Mouse (Mus musculus): ENCODE results near the gene Mast3.

Gene Mast3

DNA sequence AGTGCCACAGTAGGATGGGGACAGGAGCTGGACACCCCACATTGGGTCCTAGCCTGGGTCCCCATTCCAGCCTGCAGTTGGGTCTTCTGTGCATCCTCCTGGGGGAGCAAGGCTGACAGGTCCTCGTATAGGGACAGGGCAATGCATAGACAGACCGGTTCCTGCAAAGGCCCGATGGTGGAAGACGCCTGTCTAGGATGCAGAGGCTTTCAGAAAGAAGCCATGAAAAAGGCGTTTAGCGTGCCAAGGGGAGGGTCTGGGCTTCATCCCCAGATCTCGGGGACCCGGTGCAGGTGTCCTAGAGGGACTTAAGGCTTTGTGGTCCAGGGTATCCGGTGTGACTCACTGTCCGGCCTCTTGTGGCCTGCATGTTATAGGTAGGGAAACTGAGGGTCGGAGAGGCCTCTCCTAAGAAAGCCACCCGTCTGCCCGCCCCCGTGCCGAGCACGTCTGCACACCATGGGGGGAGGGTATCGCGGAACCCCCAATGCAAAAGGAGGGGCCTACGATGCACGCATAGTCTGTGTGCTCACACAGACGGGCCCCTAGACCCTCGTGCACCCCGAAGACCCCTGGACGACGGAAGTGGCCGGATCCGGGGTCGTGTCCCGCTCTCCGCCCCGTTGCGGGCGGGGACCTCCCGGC lies 28.9 kb downstream of the Mast3 start:
- no peak for DNase-seq

DNA sequence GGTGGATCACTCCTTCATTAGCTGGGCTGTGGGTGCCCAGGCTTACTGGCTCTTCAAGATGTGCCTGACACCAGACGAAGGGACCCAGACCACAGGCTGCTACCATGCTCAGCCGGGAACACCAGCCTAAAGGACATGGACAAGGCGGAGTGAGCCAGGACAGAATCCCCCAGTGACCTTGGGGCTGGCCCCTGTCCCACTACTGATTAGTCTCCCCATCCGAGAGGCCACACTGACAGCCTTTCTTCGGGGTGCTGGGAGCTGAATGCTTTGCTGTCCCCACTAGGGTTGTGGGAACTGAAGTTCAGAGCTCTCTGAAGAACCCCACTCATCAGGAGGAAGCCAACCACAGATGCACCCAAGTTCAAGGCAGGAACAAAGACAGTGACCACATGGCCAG lies 29.6 kb downstream of the Mast3 start:
- no peak for DNase-seq

DNA sequence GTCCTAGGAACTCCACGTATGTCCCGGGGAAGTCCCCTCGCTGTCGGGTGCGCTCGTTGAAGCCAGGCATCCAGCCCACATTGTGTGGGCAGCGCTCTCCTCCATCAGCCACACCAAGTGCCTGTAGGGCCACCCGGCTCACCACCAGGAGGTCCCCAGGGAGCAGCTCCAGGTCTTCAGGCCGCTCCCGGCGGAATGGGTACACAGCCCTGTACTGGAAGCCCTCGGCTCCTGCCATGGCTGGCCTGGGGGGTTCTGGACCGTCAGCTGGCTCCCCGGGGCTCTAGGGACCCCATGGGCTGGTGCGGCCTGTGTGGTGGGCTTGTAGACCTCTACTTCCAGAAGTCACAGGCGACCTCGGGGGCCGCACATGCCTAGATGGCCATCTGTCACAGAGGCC lies 30.1 kb downstream of the Mast3 start:
- no peak for DNase-seq

DNA sequence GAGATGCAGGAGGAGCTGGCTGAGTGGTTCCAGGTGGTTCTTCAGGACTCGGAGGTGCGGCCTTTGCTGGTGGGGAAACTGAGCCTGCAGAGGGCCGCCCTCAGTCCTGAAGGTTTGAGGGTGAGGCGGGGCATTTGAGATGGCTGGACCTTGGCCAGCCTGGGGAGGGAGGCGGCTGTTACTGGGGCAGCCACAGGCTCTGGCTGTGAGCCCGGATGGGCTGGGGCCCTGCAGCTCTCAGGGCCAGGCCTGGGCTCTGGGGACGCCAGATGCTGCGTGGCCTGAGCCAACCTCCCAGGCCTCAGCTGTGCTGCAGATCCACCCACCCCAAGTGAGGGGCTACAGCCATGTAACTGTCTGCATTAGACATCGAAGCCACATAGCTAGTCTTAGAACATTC lies 31.0 kb downstream of the Mast3 start:
- peak; percentile 85 for DNase-seq

DNA sequence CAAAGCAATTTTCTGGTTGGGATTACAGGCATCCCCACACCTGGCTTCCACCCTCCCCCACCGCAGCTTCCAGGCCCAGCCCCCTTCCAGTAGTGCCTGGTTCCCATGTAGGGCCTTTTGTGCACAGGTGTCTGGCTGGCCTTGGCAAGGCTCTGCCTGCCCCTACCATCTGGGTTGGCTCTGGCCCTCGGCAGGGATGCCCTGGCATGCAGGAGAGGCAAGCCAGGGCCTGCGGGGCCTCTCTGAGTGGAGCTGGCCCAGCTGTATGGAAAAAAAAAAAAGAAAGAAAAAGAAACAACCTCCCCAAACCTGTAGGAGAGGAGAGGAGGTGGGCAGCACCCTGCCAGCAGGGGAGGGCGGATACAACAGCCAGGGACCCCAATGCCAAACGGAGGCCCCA lies 31.4 kb downstream of the Mast3 start:
- peak; percentile 84 for DNase-seq

DNA sequence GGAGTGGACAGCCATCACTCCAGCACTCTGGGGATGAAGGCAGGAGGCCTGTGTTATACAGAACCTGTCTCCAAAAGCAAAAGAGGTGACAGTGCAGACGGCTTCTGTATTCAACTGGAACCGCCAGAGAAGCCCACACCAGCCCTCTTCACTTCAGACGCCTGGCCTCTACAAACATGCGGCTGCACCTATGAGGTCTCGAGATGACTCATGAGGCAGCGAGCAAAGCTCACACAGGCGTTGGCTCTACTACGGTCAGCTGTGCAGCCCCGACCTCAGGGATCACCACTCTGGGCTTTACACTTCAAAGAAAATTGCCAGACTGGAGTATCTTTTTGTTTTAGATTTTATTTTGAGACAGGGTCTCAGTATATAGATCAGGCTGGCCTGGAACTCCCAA lies 32.0 kb downstream of the Mast3 start:
- DNase-seq: no peak

DNA sequence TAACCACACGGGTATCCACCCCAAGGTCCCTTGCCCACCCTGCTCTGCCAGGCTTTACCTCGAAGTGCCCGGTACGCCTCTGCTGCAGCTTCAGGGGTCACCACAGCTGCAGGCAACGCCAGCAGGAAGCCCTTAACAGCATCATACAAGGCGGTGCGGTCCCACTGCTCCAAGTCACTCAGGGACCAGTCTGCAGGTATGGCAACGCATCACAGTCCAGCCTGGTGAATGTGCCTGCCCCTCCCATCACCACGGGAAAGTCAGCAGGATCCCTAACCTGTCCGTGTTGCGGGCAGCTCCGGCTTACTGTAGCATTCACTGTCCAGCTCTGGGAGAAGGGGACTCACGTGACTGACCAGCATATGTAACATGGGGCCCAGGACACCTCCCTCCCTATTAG lies 32.8 kb downstream of the Mast3 start:
- DNase-seq: no peak

DNA sequence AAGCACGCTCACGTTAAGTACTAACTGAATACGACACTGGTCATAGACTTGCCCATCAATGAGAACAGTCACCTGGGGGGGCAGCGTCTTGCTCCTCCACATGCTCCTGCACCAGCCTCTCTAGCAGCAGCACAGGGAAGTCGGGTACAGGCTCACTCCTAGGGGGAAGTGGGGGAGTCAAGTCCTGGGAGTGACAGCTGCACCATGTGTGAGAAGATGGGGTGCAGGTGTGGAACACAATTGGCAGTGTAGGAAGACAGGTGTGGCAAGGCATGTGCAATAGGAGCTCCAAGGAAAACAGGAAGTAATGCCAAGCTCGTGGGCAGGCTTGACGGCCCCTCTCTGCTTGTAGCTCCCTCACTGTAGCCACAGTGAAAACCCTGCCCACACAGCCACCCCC lies 33.6 kb downstream of the Mast3 start:
- no peak for DNase-seq

DNA sequence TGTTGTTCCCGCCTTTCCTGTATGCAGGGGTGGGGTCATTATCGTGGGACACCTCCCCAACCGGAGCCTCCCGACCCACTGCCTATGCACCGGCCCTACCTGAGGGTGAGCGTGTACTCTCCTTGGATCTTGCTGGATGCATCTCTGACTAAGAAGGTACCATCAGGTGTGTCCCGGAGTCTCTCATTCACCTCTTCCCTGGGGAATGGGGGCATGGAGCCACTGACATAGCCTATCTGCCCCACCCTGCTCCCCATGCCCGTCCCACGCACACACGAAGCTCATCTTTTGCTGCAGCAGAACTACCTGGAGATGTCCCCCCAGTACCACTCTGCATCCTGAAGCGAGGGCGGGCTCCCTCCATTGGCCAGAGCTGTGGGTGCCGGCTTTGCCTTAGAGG lies 34.1 kb downstream of the Mast3 start:
- DNase-seq: no peak

DNA sequence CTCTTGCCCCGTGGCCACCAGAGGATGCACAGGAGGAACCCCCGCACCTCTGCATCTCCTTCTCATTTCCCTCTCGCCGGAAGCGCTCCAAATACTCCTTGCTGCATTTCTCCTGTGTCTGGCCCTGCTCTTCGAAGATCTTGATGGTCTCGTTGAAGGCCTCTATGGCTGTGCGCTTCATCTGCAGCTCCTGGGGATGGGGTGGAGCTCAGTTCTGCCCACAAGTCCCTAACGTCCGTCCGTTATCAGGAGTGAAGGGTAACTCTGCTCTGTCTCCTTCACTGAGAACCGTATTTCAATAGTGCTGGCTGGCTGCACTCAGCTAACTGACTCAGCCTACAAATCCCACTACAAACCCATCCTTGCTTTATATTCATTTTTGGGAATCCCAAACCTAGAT lies 35.0 kb downstream of the Mast3 start:
- no peak for DNase-seq

DNA sequence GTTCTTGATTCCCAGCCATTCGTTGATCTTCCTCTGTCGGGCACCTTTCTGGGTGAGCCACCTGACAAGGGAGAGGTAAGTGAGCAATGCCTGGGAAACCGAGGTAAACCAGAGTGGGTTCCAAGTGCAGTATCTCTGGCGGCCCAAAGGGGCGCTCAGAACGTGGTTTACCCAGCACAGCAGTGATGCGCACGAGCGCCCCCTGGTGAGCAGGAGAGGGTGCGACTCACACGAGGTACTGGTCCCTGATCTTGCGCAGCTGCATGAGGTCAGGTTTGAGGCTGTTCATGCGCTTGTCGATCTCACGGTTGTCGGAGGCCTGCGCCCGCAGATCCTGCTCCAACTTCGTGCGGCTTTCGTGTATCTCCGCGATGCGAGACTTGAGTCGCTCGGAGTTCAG lies 35.5 kb downstream of the Mast3 start:
- DNase-seq: peak; percentile 95

DNA sequence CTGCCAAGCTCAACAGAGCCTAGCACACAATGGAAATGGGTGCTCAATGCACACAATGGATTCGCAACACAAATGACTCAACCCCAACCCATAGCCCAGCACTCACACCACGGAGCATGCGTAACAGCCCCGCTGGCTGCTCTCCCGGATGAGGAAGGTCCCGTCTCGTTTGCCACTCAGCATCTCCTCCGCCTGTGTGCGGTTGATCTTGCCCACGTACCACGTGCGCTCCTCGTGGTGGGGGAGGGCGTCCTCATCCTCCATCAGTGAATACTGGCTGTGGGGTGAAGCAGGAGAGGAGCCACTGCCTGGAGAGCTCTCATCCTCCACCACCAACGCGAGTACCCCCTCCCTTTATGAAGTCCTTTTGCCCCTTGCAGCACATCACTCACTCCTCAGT lies 35.9 kb downstream of the Mast3 start:
- no peak for DNase-seq

DNA sequence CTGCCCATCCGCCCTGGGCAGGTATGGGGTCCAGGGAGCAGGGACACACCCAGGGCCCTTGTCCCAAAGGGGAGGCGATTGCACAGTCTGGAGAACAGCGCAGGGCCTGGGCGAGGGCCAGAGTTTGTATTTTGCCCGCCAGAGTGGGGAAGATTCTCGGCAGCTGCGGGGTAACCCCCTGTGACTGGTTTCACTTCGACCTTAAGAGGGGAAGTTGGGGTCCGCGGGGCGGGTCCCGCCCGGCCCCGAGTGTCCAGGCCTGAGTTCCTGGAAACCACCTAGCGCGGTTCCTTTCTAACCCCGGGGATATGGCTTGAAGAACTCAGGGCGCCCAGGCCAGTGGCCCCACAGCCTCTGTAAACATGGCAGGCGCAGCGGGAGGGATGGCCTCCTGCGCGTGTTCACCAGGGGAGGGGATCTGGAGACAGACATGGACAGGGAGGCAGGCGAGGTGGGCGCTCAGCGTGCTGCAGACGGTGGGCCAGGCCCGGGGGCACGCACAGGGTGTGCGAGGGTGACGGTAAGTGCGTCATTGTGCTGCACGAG lies 36.5 kb downstream of the Mast3 start:
- DNase-seq: peak; percentile 65

DNA sequence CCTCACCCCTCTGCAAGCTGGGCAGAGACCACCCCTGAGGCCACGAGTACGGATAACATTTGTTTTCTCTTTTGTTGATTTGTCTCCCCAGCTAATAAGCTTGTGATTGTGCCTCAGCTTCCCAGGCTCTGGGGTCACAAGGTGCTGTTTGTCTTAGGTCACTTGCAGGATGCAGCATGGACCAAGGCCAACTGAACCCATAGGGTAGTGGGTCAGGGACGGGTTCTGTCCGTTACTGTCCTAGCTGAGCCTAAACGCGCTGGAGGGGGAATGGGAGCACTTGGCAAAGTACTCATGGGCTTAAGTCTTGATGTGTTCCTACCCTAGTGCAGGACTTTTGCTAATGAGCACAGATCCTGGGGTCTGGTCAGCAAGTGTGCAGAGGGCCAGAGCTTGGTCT lies 37.4 kb downstream of the Mast3 start:
- no peak for DNase-seq

DNA sequence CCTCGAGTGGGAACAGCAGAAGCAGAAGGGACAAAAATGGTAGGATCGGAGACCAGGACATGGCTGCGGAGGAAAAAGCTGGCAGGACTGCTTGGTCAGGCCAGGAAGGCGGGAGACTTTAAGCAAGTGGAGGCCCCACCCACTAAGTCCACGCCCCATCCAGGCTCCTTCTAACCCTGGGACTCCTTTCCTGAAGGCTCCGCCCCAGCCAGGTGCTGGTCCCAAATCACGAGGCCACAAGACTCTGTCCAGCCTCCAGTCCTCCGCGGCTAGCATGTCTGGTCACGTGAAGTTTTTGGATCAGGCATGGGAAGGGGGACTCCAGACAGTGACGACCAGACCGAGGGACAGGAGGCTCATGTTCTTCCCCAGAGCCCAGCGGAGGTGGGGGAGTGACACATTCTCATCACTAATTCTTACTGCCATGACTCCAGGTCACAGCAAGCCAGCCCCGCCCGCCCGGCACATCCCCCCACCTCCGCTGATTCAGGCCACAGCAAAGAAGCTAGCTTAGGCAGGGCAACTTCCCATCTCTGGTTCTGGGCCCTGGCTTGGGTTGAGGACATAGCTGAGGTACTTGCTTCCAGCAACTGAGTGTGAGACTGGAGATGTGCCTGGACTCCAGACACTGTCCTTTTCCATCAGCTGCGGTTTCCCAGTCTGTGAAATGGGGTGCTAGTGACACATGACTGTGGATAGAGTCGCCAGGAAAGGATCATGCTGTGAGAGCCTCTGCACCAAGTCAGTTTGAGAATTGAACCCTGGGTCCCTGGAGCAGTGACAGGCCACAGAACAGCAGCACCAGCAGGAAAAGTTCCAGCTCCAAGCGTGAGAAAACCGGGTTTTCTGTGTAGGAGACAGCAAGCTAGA lies 38.0 kb downstream of the Mast3 start:
- DNase-seq: peak; percentile 74

DNA sequence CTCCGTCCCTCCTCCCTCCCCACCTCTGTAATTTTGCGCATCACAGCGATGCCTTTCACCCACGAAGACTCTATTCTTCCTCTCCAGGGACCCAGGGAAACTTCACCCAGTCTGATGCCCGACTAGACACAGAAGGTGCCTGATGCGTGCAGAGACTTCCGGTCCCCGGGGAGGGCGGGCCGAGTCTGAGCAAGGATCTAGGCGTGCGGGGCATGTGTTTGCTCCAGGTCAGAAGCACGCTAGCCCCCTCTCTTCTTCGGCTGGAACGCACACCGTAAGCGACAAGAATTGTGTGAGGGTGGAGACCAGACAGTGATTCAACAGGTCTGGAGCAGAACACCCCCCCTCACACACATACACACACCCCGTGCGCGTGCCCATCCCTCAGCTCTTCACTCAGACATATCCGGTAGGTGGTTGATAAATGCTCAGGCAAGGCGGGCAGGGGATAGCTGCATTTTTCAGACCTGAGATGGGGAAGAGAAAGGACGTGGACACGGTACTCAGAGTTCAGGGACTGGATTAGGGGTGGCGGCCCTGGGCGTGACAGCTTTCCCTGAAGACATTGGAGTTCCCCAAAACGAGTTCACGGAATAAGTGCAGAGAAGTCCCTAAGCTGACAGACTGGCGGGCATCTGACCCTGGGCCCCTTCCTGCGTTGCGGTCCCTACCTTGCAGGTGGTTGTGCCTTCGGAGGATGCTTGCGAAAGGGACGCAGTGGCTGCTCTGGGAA lies 38.9 kb downstream of the Mast3 start:
- DNase-seq: no peak

DNA sequence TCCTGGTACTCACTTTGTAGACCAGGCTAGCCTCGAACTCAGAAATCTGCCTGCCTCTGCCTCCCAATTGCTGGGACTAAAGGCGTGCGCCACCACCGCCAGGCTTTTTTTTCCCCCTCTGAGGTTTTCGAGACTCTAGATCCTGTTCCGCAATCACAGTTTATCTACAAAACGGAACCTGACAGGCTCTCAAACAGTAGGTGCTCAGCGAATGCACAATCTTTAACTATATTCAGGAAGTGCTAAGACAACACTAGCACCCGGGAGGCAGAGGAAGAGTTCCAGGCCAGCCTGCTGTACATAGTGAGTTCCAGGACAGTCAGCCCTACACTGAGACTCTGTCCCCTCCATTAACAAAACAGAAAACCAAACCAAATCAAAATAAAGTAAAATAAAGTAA lies 39.5 kb downstream of the Mast3 start:
- DNase-seq: no peak

DNA sequence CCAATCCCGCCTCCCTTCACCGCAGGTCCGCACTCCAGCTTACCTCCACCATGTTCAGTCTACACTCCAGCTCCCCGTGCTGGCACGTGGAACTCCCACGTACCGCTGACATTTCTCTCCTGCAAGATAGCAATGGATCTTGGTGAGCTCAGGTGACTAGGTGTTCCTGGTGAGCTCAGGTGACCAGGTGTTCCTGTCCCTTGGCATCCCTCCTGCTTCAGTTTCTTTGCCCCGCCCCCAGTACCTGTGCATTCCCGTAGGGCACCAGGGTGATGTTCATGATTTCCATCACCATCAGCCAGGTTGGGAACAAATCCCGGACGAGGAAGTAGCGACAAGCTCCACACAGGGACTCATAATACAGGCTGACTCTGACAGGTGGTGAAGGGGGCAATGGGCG lies 40.2 kb downstream of the Mast3 start:
- DNase-seq: peak; percentile 54

DNA sequence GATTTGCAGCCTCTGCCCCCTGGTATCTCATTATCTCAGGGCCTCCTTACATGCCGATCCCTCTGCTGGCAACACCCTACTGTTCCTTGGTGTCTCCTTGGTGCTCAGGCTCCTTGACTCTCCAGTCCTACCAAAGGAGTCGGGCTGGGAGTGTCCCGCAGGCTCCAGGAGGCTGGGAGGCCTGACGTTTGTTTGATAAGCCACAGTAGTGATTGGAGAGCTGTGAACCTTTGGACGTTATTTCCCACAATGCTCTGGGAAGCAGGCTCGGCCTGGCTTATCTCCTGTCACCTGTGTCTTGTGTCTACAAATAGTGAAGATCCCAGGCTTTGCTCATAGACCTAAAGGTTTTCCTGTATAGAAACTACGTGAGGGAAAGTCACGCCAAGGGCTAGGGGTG lies 40.8 kb downstream of the Mast3 start:
- no peak for DNase-seq

DNA sequence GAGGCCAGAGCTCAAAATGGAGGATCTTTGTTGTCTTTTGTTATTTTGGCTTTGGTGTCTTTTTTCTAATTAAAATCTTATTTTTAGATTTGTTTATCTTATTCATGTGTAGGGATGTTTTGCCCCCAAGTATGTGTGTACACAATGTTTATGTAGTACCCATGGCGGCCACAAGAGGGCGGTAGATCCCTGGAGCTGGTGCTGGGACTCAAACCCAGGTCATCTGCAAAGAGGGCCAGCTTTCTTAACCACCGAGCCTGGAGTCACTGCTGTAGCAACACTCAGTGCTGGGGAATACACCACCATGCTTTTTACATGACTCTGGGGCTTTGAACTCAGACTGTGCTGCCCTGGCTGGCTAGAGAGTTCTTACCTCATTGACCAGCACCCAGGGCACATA lies 41.5 kb downstream of the Mast3 start:
- DNase-seq: peak; percentile 78

DNA sequence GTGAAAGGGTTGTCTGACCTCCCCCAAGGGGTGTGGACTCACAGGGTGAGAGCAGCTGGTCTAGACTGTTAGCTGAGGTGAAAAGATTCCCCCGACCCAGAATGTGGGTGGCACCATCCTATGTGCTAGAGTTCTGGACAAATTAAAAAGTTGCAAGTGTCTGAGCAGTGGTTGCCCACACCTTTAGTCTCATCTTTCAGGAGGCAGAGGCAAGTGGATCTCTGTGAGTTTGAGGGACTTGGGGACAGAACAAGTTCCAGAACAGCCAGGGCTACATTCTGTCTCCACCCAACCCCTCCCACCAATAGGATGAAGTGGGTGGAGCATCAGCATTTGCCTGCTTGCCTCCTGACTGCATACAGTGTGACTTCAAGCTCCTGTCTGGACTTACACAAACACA lies 42.7 kb downstream of the Mast3 start:
- peak; percentile 54 for DNase-seq

DNA sequence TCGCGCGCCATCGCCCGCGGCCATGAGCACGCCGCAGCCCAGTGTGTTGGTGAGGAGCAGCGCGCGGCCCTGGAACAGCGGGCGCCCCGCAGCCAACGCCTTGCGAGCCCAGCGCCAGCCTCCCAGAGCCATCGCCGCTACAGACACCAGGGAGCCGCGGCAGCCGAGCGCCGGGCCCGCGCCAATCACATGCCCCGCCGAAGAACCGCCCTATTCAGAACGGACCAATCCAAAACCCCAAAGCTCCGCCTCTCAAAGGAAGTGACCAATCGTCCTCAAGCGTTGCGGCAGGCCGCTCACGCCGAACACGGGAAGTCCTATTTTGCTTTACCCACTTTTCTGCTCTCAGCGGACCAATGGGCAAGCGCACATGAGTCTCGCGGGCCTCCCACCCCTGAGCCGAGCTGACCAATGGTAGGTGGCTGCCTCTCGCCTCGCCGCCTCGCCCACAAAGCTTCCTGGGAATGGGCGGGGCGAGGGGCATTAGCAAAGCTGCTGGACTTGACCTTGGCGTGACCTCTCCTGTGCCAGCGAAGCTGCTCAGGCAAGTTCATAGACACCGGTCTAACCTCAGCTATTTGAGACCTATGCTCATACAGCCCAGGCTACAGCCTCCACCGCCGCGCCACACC lies 44.0 kb downstream of the Mast3 start, which contains the start of gene Mpv17l2:
TSS of gene Mpv17l2 (minus strand) at position 172 of the 632 bp plus-strand sequence.
- peak; percentile 98 for DNase-seq

DNA sequence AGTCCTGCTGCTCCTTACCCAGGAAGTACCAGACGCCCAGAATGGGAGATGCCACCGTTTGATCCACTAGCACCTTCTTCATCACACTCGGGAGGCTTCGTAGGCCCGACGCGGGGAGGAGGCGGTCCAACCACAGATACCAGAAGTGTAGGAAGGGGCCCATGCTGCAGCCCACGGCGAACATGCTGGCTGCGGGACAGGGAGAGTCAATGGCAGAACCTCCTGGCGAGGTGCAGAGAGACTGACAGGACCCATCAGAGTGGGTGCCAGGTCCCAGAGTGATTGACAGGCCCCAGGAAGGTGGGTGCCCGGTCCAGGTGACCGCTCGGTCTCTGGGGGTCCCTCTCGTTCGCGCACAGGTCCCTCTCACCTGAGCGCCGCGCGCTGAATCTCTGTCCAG lies 44.5 kb downstream of the Mast3 start:
- DNase-seq: no peak

Measured in cerebellum, adult 9-10 months (tissue).